Mouse (Mus musculus) right cerebral cortex, postnatal 4 days (tissue): ENCODE data around the gene Slc25a23.

Source experiments
- DNase-seq: peaks from one replicate; pipeline ENCODE4 v3.0.0-alpha.2; 2022

The Slc25a23 gene

GRCm38 (mm10) chr17:57059486-57059977 lies at the start of gene Slc25a23:
Gene Slc25a23, minus strand, starts transcription at chr17:57059863.
- DNase-seq, result peak; percentile 83

GRCm38 (mm10) chr17:57108666-57109171 lies 49.1 kb upstream of the Slc25a23 start:
- DNase-seq, result no peak

- DNase-seq, result no peak
Observed at GRCm38 (mm10) chr17:57108040-57108665, 48.5 kb upstream of the Slc25a23 start.

GRCm38 (mm10) chr17:57107064-57107463 lies 47.4 kb upstream of the Slc25a23 start:
- DNase-seq, result no peak

GRCm38 (mm10) chr17:57106035-57106368 lies 46.3 kb upstream of the Slc25a23 start:
- no peak for DNase-seq

GRCm38 (mm10) chr17:57105181-57106034 lies 45.7 kb upstream of the Slc25a23 start, which contains the start of gene Tnfsf9:
Gene Tnfsf9, plus strand, starts transcription at chr17:57105325.
- DNase-seq, result peak; percentile 55

- DNase-seq, result no peak
Observed at GRCm38 (mm10) chr17:57104496-57104895, 44.8 kb upstream of the Slc25a23 start.

- no peak for DNase-seq
Observed at GRCm38 (mm10) chr17:57102276-57102675, 42.6 kb upstream of the Slc25a23 start.

- DNase-seq, result no peak
Observed at GRCm38 (mm10) chr17:57099629-57100325, 40.1 kb upstream of the Slc25a23 start.

- no peak for DNase-seq
Observed at GRCm38 (mm10) chr17:57098321-57098720, 38.7 kb upstream of the Slc25a23 start.

GRCm38 (mm10) chr17:57096623-57096920 lies 36.9 kb upstream of the Slc25a23 start:
- DNase-seq, result peak; percentile 94

GRCm38 (mm10) chr17:57095855-57096622 lies 36.4 kb upstream of the Slc25a23 start:
- DNase-seq, result no peak

GRCm38 (mm10) chr17:57094222-57094621 lies 34.6 kb upstream of the Slc25a23 start:
- DNase-seq, result no peak

- DNase-seq, result peak; percentile 81
Observed at GRCm38 (mm10) chr17:57087049-57087832, 27.6 kb upstream of the Slc25a23 start, which contains the start of gene Tubb4a. Gene Tubb4a, minus strand, starts transcription at chr17:57087782.

- DNase-seq, result no peak
Observed at GRCm38 (mm10) chr17:57085970-57086757, 26.5 kb upstream of the Slc25a23 start.

GRCm38 (mm10) chr17:57082481-57082880 lies 22.8 kb upstream of the Slc25a23 start:
- DNase-seq, result no peak

- DNase-seq, result no peak
Observed at GRCm38 (mm10) chr17:57081234-57081842, 21.7 kb upstream of the Slc25a23 start.

- no peak for DNase-seq
Observed at GRCm38 (mm10) chr17:57079919-57080318, 20.3 kb upstream of the Slc25a23 start.

- DNase-seq, result no peak
Observed at GRCm38 (mm10) chr17:57078336-57078735, 18.7 kb upstream of the Slc25a23 start, which contains the start of gene Dennd1c. Gene Dennd1c, minus strand, starts transcription at chr17:57078514.

GRCm38 (mm10) chr17:57076916-57077315 lies 17.3 kb upstream of the Slc25a23 start:
- DNase-seq, result no peak
